Mouse (Mus musculus): ENCODE measurements at regions not wholly inside any gene's neighbourhood (a gene's known extent, or its start where the extent isn't known, plus 50 kb on each side); places are given as distances from the start of the nearest gene placed in this dataset.
"Not testable (repeated sequence)": the region's sequence is repeated elsewhere in the genome, so short reads cannot be mapped to it uniquely, and the experiment has no call there.

GRCm38 (mm10) chr3:58271441-58271840, 143.1 kb upstream of the Tsc22d2 start:
- H3K27me3 ChIP-seq (replicated peaks); H3K9ac ChIP-seq; H3K9me3 ChIP-seq; H3K27ac ChIP-seq; H3K4me2 ChIP-seq; H3K4me3 ChIP-seq (replicated peaks); H3K36me3 ChIP-seq; ATAC-seq (ENCODE audit: insufficient read depth, low FRiP score, low read depth); H3K4me1 ChIP-seq: not testable (repeated sequence)
- WGBS, result no CpG with 5 or more reads among the region's 4 CpGs

DNA sequence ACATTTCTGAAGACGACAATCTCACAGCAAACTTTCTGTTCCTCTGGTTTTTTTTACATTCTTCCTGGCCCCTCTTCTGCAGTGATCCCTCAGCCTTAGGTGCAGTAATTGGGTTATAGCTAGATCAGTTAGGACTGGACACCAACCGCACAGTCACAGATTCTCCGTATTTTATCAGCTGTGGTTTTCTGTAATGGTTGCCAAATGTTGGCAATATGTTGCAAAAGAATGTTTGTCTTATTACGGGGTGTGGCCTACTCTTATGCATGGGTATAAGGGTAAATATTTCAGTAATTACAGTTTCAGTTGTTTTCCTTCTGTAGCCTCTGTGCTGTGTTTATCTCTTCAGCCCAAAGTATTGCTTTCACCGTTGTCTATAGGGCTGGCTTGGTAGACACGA, 133.2 kb upstream of the Tsc22d2 start:
- H3K9ac ChIP-seq, result no peak overlapping the region
- H3K9me3 ChIP-seq, result no peaks in the 10 kb centered on the region
- no peaks in the 10 kb centered on the region for H3K4me1 ChIP-seq
- H3K4me3 ChIP-seq (replicated peaks), result no peak overlapping the region
- no peaks in the 10 kb centered on the region for H3K36me3 ChIP-seq
- H3K4me2 ChIP-seq, result no peak overlapping the region
- ATAC-seq (ENCODE audit: insufficient read depth, low FRiP score, low read depth), result no peak
- WGBS, result 80% methylated on average over 6 of the region's 6 CpGs
- no peak overlapping the region for H3K27ac ChIP-seq
- no peaks in the 10 kb centered on the region for H3K27me3 ChIP-seq (replicated peaks)

- not testable (repeated sequence) for H3K9ac ChIP-seq; H3K4me2 ChIP-seq; H3K36me3 ChIP-seq; H3K4me3 ChIP-seq (replicated peaks); H3K9me3 ChIP-seq; ATAC-seq (ENCODE audit: insufficient read depth, low FRiP score, low read depth); H3K27me3 ChIP-seq (replicated peaks); H3K27ac ChIP-seq; H3K4me1 ChIP-seq
- WGBS, result 26% methylated on average over 1 of the region's 1 CpGs
Measured at GRCm38 (mm10) chr3:58284371-58284770, 130.1 kb upstream of the Tsc22d2 start.

DNA sequence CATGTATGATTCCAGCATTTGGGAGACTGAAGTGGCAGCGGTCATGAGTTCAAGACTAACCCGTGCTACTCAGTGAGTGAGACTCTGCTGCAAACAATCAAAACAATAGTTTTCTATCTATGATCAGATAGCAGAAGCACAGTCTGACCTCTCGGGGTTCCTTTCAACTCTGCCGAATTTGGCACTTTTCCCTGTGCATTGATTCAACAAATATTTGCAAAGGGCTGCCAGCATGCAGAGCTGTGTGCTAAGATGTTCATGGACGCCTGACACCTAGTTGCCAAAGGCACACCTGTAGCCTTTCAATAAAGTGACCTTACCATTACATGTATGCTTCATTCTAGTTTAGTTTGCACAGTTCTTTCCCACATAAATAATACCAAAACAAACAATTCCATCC, 118.7 kb upstream of the Tsc22d2 start:
- H3K9ac ChIP-seq, result no peak overlapping the region
- no peak overlapping the region for H3K4me3 ChIP-seq (replicated peaks)
- H3K27ac ChIP-seq, result no peak overlapping the region
- H3K36me3 ChIP-seq, result no peaks in the 10 kb centered on the region
- H3K4me2 ChIP-seq, result no peak overlapping the region
- H3K9me3 ChIP-seq, result no peaks in the 10 kb centered on the region
- ATAC-seq (ENCODE audit: insufficient read depth, low FRiP score, low read depth), result 0 out of 2 replicates have a peak, but pooled peaks have one; percentile 31
- H3K27me3 ChIP-seq (replicated peaks), result no peaks in the 10 kb centered on the region
- H3K4me1 ChIP-seq, result no peaks in the 10 kb centered on the region
- 61% methylated on average over 5 of the region's 5 CpGs for WGBS

GRCm38 (mm10) chr3:58300213-58300612, 114.3 kb upstream of the Tsc22d2 start:
- 66% methylated on average over 2 of the region's 2 CpGs for WGBS
- no peaks in the 10 kb centered on the region for H3K4me1 ChIP-seq
- H3K4me2 ChIP-seq, result no peak overlapping the region
- H3K9ac ChIP-seq, result no peak overlapping the region
- no peak overlapping the region for H3K27ac ChIP-seq
- no peak for ATAC-seq (ENCODE audit: insufficient read depth, low FRiP score, low read depth)
- no peak overlapping the region for H3K4me3 ChIP-seq (replicated peaks)
- H3K27me3 ChIP-seq (replicated peaks), result no peaks in the 10 kb centered on the region
- H3K9me3 ChIP-seq, result no peaks in the 10 kb centered on the region
- H3K36me3 ChIP-seq, result no peaks in the 10 kb centered on the region

DNA sequence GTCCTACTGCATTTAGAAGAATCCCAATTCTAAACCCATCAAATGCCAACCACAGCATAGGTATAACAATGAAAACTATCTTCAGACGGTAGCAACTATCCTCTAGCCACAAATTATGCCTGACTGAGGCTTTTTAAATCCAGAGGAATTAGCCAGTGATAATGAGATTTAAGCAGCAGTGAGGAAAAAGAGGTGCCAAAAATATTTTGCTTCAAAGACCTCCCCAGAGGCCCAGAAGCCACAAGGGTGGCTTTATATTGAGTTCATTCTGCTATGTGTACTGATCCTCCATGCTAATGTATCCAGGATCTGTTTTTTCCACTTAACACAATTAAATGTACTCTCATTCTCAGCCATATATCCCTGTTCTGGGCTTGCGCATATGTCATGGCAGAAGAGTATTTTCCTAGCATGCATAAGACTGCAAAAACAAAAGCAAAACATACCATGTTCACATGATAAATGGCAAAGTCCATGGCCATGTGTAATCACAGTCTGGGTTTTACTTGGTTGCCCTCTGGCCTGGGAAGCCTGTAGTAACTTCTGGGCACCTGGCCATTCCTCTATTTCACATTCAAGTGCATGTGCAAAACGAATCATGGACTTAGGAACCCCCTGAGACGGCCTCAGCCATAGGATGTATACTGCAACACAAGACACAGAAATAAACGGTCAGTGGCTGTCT, 113.6 kb upstream of the Tsc22d2 start:
- no peaks in the 10 kb centered on the region for H3K9me3 ChIP-seq
- no peaks in the 10 kb centered on the region for H3K36me3 ChIP-seq
- no peaks in the 10 kb centered on the region for H3K4me1 ChIP-seq
- WGBS, result 70% methylated on average over 5 of the region's 5 CpGs
- no peak overlapping the region for H3K9ac ChIP-seq
- H3K27me3 ChIP-seq (replicated peaks), result no peaks in the 10 kb centered on the region
- no peak overlapping the region for H3K27ac ChIP-seq
- ATAC-seq (ENCODE audit: insufficient read depth, low FRiP score, low read depth), result no peak
- no peak overlapping the region for H3K4me2 ChIP-seq
- H3K4me3 ChIP-seq (replicated peaks), result no peak overlapping the region

DNA sequence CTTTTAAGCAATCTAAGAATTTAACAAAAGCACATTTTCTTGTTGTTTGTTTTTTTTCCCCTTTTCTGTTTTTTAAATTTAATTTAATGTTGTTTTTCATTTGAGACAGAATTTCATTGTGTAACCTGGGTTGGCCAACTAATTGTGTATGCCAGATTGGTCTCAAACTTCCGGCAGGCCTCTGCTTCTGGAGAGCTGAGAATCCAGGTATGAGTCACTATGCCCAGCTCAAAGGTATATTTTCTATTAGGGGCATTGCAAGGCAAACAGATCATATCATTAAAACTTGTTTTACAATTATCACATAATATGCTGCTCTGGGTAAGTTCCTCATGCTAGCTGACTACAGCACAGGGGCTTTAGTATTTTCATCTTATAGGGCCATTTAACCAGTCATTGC, 112.2 kb upstream of the Tsc22d2 start:
- H3K4me3 ChIP-seq (replicated peaks), result no peak overlapping the region
- no peak overlapping the region for H3K27ac ChIP-seq
- no peak for ATAC-seq (ENCODE audit: insufficient read depth, low FRiP score, low read depth)
- WGBS, result 84% methylated on average over 1 of the region's 1 CpGs
- no peak overlapping the region for H3K9ac ChIP-seq
- no peak overlapping the region for H3K4me2 ChIP-seq
- no peaks in the 10 kb centered on the region for H3K4me1 ChIP-seq
- H3K36me3 ChIP-seq, result no peaks in the 10 kb centered on the region
- H3K27me3 ChIP-seq (replicated peaks), result no peaks in the 10 kb centered on the region
- H3K9me3 ChIP-seq, result no peaks in the 10 kb centered on the region

GRCm38 (mm10) chr3:58303746-58304145, 110.8 kb upstream of the Tsc22d2 start:
- H3K9me3 ChIP-seq, result no peaks in the 10 kb centered on the region
- H3K36me3 ChIP-seq, result no peaks in the 10 kb centered on the region
- H3K4me3 ChIP-seq (replicated peaks), result no peak overlapping the region
- no peaks in the 10 kb centered on the region for H3K4me1 ChIP-seq
- no peaks in the 10 kb centered on the region for H3K27me3 ChIP-seq (replicated peaks)
- no peak overlapping the region for H3K27ac ChIP-seq
- no peak overlapping the region for H3K4me2 ChIP-seq
- WGBS, result 41% methylated on average over 3 of the region's 3 CpGs
- no peak overlapping the region for H3K9ac ChIP-seq
- no peak for ATAC-seq (ENCODE audit: insufficient read depth, low FRiP score, low read depth)

DNA sequence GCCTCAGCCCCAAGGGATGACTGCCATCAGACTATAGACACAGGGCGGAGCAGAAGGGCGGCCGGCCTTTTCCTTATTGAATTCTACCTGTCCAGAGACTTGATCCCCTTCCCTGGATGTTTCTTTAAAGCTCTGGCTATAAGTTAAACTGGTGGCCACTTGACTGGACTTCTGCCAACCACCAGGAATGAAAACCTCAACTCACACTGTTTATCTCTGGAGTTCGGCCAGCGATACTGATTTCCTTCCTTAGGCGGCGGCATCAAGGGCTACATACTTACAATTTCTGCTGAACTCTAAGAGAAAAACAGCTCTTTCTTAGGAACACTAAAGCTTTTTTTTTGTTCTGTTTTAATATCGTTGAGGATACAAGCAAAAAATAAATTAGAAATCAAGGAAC, 104.9 kb upstream of the Tsc22d2 start:
- no peaks in the 10 kb centered on the region for H3K36me3 ChIP-seq
- H3K4me3 ChIP-seq (replicated peaks), result no peak overlapping the region
- 49% methylated on average over 8 of the region's 8 CpGs for WGBS
- no peak for ATAC-seq (ENCODE audit: insufficient read depth, low FRiP score, low read depth)
- no peak overlapping the region for H3K4me2 ChIP-seq
- no peak overlapping the region for H3K27ac ChIP-seq
- no peaks in the 10 kb centered on the region for H3K9me3 ChIP-seq
- no peaks in the 10 kb centered on the region for H3K27me3 ChIP-seq (replicated peaks)
- no peak overlapping the region for H3K9ac ChIP-seq
- peaks cover 5% of the 10 kb centered on the region; the same call in 1 of the 2 replicates for H3K4me1 ChIP-seq

- no peaks in the 10 kb centered on the region for H3K36me3 ChIP-seq
- no peaks in the 10 kb centered on the region for H3K9me3 ChIP-seq
- peaks cover 5% of the 10 kb centered on the region; the same call in 1 of the 2 replicates for H3K4me1 ChIP-seq
- H3K4me3 ChIP-seq (replicated peaks), result no peak overlapping the region
- H3K27ac ChIP-seq, result no peak overlapping the region
- no peak for ATAC-seq (ENCODE audit: insufficient read depth, low FRiP score, low read depth)
- 79% methylated on average over 4 of the region's 4 CpGs for WGBS
- H3K9ac ChIP-seq, result no peak overlapping the region
- no peak overlapping the region for H3K4me2 ChIP-seq
- H3K27me3 ChIP-seq (replicated peaks), result no peaks in the 10 kb centered on the region
Measured at GRCm38 (mm10) chr3:58310390-58310789, 104.1 kb upstream of the Tsc22d2 start.

- no peak overlapping the region for H3K27ac ChIP-seq
- H3K36me3 ChIP-seq, result no peaks in the 10 kb centered on the region
- WGBS, result 86% methylated on average over 5 of the region's 5 CpGs
- ATAC-seq (ENCODE audit: insufficient read depth, low FRiP score, low read depth), result no peak
- H3K27me3 ChIP-seq (replicated peaks), result no peaks in the 10 kb centered on the region
- no peak overlapping the region for H3K4me2 ChIP-seq
- H3K4me1 ChIP-seq, result peaks cover 5% of the 10 kb centered on the region; the same call in 1 of the 2 replicates
- H3K9me3 ChIP-seq, result no peaks in the 10 kb centered on the region
- H3K9ac ChIP-seq, result no peak overlapping the region
- no peak overlapping the region for H3K4me3 ChIP-seq (replicated peaks)
Measured at GRCm38 (mm10) chr3:58311104-58311685, 103.3 kb upstream of the Tsc22d2 start.

GRCm38 (mm10) chr3:58312623-58313022, 101.9 kb upstream of the Tsc22d2 start:
- H3K27ac ChIP-seq, result no peak overlapping the region
- no peaks in the 10 kb centered on the region for H3K9me3 ChIP-seq
- WGBS, result 64% methylated on average over 6 of the region's 6 CpGs
- no peak for ATAC-seq (ENCODE audit: insufficient read depth, low FRiP score, low read depth)
- peaks cover 5% of the 10 kb centered on the region; the same call in 1 of the 2 replicates for H3K4me1 ChIP-seq
- H3K36me3 ChIP-seq, result no peaks in the 10 kb centered on the region
- no peak overlapping the region for H3K4me3 ChIP-seq (replicated peaks)
- no peak overlapping the region for H3K9ac ChIP-seq
- H3K27me3 ChIP-seq (replicated peaks), result no peaks in the 10 kb centered on the region
- H3K4me2 ChIP-seq, result no peak overlapping the region
